Comparison of ENCODE assay signal across 17 mouse cellular contexts in genomic region chr9:116769358-116770054, GRCm38 (mm10).
DNase-seq lines count a peak whose midpoint lies in the region; ATAC-seq and TF ChIP-seq lines count a peak whose summit lies in the region.
"Had no signal": no experiment of that assay in that cellular context is flagged by ENCODE, and none has a peak within 500 bp of the region (broad histone marks: within the 10 kb centered on the region; RNA-seq: fewer than 3 reads in every experiment).

No protein-coding gene starts in this region.

- 36% methylated on average over 12 of the region's 12 CpGs for WGBS in hindbrain, embryonic 13.5 days
- 48% methylated on average over 12 of the region's 12 CpGs for WGBS in hindbrain, embryonic 11.5 days
- 41% methylated on average over 12 of the region's 12 CpGs for WGBS in hindbrain, embryonic 14.5 days
- WGBS in midbrain, postnatal 0 days = 45% methylated on average over 12 of the region's 12 CpGs

- DNase-seq in hindbrain, embryonic 11.5 days (ENCODE audit: low spot score) = no peak
- peak; percentile 19 for DNase-seq in Muller cell, postnatal 12 days (ENCODE audit: inconsistent ontology term)
- DNase-seq in hindbrain, embryonic 14.5 days (ENCODE audit: low spot score) = no peak
- DNase-seq in midbrain, postnatal 0 days (ENCODE audit: low spot score) = peak; percentile 8
- DNase-seq in layer of hippocampus, adult 8-10 months (ENCODE audit: low spot score in 2 of 2) = no peak
- DNase-seq in adrenal gland, postnatal 4 days (ENCODE audit: low spot score in 2 of 2) = no peak
- DNase-seq: adrenal gland, adult 2 months; cerebellum, adult 9-10 months; forebrain, postnatal 0 days; gastrocnemius, postnatal 10 days; heart, postnatal 10 days; lung, postnatal 10 days; thymus, adult 18-20 months had no signal

- no peaks in the 10 kb centered on the region for H3K36me3 ChIP-seq in hindbrain, embryonic 13.5 days
- H3K36me3 ChIP-seq in hindbrain, embryonic 11.5 days (ENCODE audit: control insufficient read depth, insufficient read depth, low read length) = no peaks in the 10 kb centered on the region
- H3K36me3 ChIP-seq in hindbrain, embryonic 14.5 days (replicated peaks; ENCODE audit: control insufficient read depth, insufficient read depth) = no peaks in the 10 kb centered on the region
- no peaks in the 10 kb centered on the region for H3K36me3 ChIP-seq in midbrain, postnatal 0 days (ENCODE audit: insufficient read depth, low read length)
- H3K36me3 ChIP-seq: intestine, embryonic 15.5 days; limb, embryonic 12.5 days had no signal

- H3K9me3 ChIP-seq in hindbrain, embryonic 13.5 days = no peaks in the 10 kb centered on the region
- H3K9me3 ChIP-seq in hindbrain, embryonic 11.5 days (ENCODE audit: control insufficient read depth, low read length) = no peaks in the 10 kb centered on the region
- H3K9me3 ChIP-seq in hindbrain, embryonic 14.5 days (ENCODE audit: control insufficient read depth, low read length) = no peaks in the 10 kb centered on the region
- no peaks in the 10 kb centered on the region for H3K9me3 ChIP-seq in midbrain, postnatal 0 days (ENCODE audit: low read length)
- H3K9me3 ChIP-seq: intestine, embryonic 15.5 days had no signal

- H3K27ac ChIP-seq in hindbrain, embryonic 13.5 days = peak overlapping the region; percentile 69
- no peak overlapping the region for H3K27ac ChIP-seq in hindbrain, embryonic 11.5 days (ENCODE audit: low read depth, low read length)
- H3K27ac ChIP-seq in hindbrain, embryonic 14.5 days = peak overlapping the region; percentile 66
- no peak overlapping the region for H3K27ac ChIP-seq in midbrain, postnatal 0 days (ENCODE audit: low read depth, low read length)
- H3K27ac ChIP-seq: intestine, embryonic 15.5 days; limb, embryonic 12.5 days; liver, embryonic 14.5 days had no signal

- H3K4me1 ChIP-seq in hindbrain, embryonic 13.5 days (replicated peaks) = peaks cover 11% of the 10 kb centered on the region
- H3K4me1 ChIP-seq in hindbrain, embryonic 11.5 days (replicated peaks; ENCODE audit: control insufficient read depth, insufficient read depth, low read length) = no peaks in the 10 kb centered on the region
- H3K4me1 ChIP-seq in hindbrain, embryonic 14.5 days (replicated peaks; ENCODE audit: control insufficient read depth, insufficient read depth, low read length) = peaks cover 3% of the 10 kb centered on the region; the same call in 1 of the 2 replicates
- H3K4me1 ChIP-seq in midbrain, postnatal 0 days (ENCODE audit: insufficient read depth, low read length) = no peaks in the 10 kb centered on the region; the same call in 1 of the 2 replicates

- no peak overlapping the region for H3K9ac ChIP-seq in hindbrain, embryonic 13.5 days
- H3K9ac ChIP-seq in hindbrain, embryonic 11.5 days (ENCODE audit: low read depth, low read length) = no peak overlapping the region
- H3K9ac ChIP-seq in hindbrain, embryonic 14.5 days = no peak overlapping the region
- no peak overlapping the region for H3K9ac ChIP-seq in midbrain, postnatal 0 days (replicated peaks; ENCODE audit: low read length, poor library complexity, severe bottlenecking)
- H3K9ac ChIP-seq: forebrain, postnatal 0 days; intestine, embryonic 15.5 days; limb, embryonic 12.5 days; liver, embryonic 14.5 days had no signal

- ATAC-seq in hindbrain, embryonic 13.5 days (ENCODE audit: low FRiP score) = no peak
- ATAC-seq in hindbrain, embryonic 11.5 days (ENCODE audit: low FRiP score) = no peak
- no peak for ATAC-seq in hindbrain, embryonic 14.5 days (ENCODE audit: low FRiP score)
- ATAC-seq in midbrain, postnatal 0 days (ENCODE audit: low FRiP score) = no peak
- ATAC-seq: forebrain, postnatal 0 days; intestine, embryonic 15.5 days had no signal

- no peak overlapping the region for H3K4me2 ChIP-seq in hindbrain, embryonic 13.5 days
- H3K4me2 ChIP-seq in hindbrain, embryonic 11.5 days (replicated peaks; ENCODE audit: low read depth, low read length) = no peak overlapping the region
- H3K4me2 ChIP-seq in hindbrain, embryonic 14.5 days (replicated peaks) = no peak overlapping the region
- no peak overlapping the region for H3K4me2 ChIP-seq in midbrain, postnatal 0 days (ENCODE audit: low read depth, low read length, poor library complexity, severe bottlenecking)
- H3K4me2 ChIP-seq: intestine, embryonic 15.5 days; limb, embryonic 12.5 days had no signal

- no peak for TF ChIP-seq CTCF in midbrain, postnatal 0 days (IDR thresholded peaks at IDR 0.05)

- H3K27me3 ChIP-seq in hindbrain, embryonic 13.5 days = no peaks in the 10 kb centered on the region
- no peaks in the 10 kb centered on the region for H3K27me3 ChIP-seq in hindbrain, embryonic 11.5 days (ENCODE audit: control insufficient read depth, insufficient read depth, low read length)
- H3K27me3 ChIP-seq in hindbrain, embryonic 14.5 days (ENCODE audit: control insufficient read depth, insufficient read depth, low read length) = no peaks in the 10 kb centered on the region
- no peaks in the 10 kb centered on the region for H3K27me3 ChIP-seq in midbrain, postnatal 0 days (ENCODE audit: insufficient read depth, low read length)
- H3K27me3 ChIP-seq: intestine, embryonic 15.5 days; limb, embryonic 12.5 days had no signal

- H3K4me3 ChIP-seq in hindbrain, embryonic 13.5 days = no peak overlapping the region
- no peak overlapping the region for H3K4me3 ChIP-seq in hindbrain, embryonic 11.5 days (ENCODE audit: low read depth, low read length)
- H3K4me3 ChIP-seq in hindbrain, embryonic 14.5 days (replicated peaks; ENCODE audit: low read length) = no peak overlapping the region
- no peak overlapping the region for H3K4me3 ChIP-seq in midbrain, postnatal 0 days (ENCODE audit: low read depth, low read length)
- H3K4me3 ChIP-seq: intestine, embryonic 15.5 days; limb, embryonic 12.5 days had no signal

Comparison
In these comparisons a context has a peak if more than half of its experiments do, and no peak if none do; other contexts are left out.
1. H3K27ac ChIP-seq: peak in hindbrain, embryonic 13.5 days (single experiment) and hindbrain, embryonic 14.5 days (single experiment); none in hindbrain, embryonic 11.5 days (single experiment) and midbrain, postnatal 0 days (single experiment).
2. DNase-seq: peak in Muller cell, postnatal 12 days (single experiment) and midbrain, postnatal 0 days (single experiment); none in hindbrain, embryonic 11.5 days (single experiment), hindbrain, embryonic 14.5 days (single experiment), layer of hippocampus, adult 8-10 months (0 of 2) and adrenal gland, postnatal 4 days (0 of 2).